Mouse (Mus musculus): ENCODE measurements around the gene Ppp1r21.

Gene Ppp1r21

GRCm38 (mm10) chr17:88613721-88614120, 83.8 kb downstream of the Ppp1r21 start:
- no peak for DNase-seq (ENCODE audit: low spot score in 2 of 2)

DNA sequence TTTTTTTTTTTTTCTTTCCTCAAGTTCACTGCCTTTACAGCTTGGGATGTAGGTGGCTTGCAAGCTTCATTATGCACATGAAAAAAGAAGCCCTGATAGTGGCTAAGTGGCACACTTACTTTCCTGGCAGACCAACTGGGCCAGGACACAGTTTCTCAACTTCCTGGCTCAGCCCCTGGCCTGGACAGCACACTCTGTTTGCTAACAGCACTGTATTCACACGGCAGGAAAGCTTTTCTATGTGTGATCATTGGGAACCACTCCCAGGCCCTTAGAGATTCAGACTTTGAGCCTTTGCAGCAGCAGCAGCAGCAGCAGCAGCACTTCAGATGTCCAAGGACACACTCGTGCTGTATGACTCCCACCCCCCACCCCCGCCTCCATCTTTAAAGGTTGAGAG, 84.3 kb downstream of the Ppp1r21 start:
- DNase-seq (ENCODE audit: low spot score in 2 of 2) = no peak

- DNase-seq (ENCODE audit: low spot score in 2 of 2) = no peak
These were observed 84.8 kb downstream of the Ppp1r21 start for GRCm38 (mm10) chr17:88614733-88615132.

GRCm38 (mm10) chr17:88615492-88616155, 85.7 kb downstream of the Ppp1r21 start:
- no peak for DNase-seq (ENCODE audit: low spot score in 2 of 2)

DNA sequence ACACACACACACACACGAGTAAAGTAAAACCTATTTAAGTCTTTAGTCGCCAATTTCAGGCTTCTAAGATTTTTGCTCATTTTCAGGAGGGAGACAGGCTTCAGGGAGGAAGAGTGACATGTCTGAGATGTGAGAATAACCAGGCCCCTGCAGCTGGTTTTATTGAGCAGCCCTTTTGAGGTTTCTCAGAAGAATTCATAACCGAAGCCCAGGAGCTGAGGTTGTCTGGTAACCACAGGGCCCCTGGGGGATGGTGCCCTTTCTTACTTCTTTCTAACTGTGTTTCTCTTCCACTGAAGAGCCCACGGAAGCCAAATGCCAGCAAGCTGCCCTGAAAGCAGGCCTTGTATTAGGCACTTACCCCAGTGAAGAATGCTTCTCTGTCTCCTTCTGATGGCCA, 91.0 kb downstream of the Ppp1r21 start:
- no peak for DNase-seq (ENCODE audit: low spot score in 2 of 2)

GRCm38 (mm10) chr17:88621374-88621773, 91.5 kb downstream of the Ppp1r21 start:
- DNase-seq (ENCODE audit: low spot score in 2 of 2) = no peak

DNA sequence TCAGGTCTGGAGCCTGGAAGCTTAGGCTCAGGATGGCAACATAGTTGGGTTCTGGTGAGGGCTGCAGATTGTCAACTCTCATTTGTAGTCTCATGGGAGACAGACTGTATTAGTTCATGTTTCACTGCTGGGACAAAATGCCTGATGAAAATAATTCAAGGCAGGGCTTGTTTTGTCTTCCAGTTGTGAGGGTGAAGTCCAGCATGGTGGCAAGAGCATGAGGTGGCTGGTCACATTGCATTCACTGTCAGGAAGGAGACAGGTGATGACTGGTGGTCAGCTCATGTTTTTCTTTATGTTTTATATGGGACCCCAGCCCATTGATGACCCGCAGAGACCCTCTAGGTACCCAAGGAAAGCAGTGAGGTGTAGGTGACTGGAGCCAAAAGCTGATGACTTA, 92.8 kb downstream of the Ppp1r21 start:
- DNase-seq (ENCODE audit: low spot score in 2 of 2) = no peak

DNA sequence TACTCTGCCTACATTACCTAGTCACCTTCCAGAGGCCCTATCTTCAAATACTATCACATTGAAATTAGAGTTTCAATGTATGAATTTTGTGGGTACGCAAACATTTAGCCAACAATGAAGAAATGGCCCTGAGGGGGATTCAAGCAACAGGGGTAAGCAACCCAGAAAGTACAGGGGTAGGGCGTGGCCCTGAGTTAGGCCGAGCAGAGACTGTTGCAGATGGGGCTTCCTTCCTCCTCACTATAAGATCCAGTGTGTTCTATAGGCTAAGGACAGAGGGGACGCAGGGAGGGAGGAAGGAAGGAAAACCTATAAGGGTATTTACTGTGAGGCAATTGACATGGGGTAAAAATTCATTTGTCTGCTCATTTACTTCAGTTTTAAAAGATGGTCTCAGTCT, 94.5 kb downstream of the Ppp1r21 start:
- DNase-seq (ENCODE audit: low spot score in 2 of 2) = no peak

DNA sequence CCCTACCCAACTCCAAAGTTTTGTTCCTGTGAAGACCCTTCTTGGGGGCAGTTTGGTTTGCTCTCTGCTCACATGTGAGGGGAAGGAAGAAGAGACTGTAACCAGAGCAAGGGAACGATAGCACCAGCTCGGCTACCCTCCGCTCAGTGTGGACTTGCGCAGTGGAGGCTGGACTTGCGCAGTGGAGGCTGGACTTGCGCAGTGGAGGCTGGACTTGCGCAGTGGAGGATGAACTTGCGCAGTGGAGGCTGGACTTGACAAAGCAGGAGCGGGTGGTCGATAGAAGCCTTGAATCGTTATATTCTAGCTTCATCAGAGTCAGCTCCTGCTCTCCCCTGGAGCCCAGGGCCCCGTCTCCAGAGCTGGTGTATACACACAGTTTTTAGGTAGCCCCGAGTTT, 95.4 kb downstream of the Ppp1r21 start:
- no peak for DNase-seq (ENCODE audit: low spot score in 2 of 2)

DNA sequence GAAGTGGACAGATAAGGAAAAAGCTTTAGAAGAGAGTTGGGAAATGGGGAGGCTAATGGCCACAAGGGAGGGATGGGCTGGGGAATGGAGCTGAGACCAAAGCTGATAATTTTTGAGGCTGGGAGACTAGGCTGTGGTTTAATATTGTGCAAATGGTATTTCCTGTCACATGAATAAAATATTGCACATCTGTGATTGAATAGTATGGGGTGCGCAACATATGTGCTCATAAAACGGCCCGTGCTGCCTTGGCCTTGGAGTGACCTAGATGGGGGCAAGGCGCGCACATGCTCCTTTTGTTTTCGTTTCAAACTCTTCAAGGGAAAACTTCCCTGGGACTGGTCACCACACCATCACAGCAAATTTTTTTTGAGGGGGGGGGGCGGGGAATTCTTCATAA, 96.0 kb downstream of the Ppp1r21 start:
- no peak for DNase-seq (ENCODE audit: low spot score in 2 of 2)

DNA sequence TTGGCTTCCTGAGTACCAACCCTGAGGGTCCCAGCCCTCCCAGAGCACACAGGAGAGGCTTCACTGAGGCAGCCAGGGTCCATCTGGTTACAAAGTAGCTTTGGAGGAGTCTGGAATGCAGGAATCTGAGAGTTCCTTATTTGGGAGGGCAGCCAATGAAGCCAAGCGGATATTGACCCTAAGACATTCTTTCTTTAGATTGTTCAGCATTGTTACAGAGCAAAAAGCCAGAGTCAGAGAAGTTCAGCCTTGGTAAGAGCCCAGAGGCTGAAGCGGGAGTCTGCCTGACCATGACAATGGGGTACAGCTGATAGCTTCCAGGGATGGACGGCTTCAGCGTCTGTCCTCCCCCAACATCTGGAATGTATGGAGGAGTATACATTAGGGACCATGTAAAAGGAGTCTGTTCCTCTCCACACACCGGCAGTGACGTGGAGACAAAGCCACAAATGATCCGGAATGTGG, 96.5 kb downstream of the Ppp1r21 start:
- no peak for DNase-seq (ENCODE audit: low spot score in 2 of 2)

DNA sequence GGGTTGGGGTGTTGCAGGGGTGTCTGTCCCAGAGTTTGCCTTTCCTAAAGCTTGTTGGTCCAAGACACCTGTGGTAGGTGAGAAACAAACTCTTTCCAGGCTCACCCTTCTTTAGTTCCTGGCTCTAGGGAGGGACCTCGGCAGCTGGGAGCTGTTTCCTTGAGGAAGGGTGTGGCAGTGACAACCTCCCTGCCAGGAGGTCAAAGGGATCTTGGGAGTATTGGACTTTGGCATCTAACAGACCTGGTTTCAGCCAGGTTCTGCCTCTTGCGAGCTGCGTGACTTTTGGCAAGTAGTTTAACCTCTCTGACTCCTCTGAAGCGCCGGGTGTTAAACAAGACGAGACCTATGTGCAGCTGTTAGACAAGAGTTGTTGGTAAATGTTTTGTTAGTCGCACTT, 97.2 kb downstream of the Ppp1r21 start:
- no peak for DNase-seq (ENCODE audit: low spot score in 2 of 2)

DNA sequence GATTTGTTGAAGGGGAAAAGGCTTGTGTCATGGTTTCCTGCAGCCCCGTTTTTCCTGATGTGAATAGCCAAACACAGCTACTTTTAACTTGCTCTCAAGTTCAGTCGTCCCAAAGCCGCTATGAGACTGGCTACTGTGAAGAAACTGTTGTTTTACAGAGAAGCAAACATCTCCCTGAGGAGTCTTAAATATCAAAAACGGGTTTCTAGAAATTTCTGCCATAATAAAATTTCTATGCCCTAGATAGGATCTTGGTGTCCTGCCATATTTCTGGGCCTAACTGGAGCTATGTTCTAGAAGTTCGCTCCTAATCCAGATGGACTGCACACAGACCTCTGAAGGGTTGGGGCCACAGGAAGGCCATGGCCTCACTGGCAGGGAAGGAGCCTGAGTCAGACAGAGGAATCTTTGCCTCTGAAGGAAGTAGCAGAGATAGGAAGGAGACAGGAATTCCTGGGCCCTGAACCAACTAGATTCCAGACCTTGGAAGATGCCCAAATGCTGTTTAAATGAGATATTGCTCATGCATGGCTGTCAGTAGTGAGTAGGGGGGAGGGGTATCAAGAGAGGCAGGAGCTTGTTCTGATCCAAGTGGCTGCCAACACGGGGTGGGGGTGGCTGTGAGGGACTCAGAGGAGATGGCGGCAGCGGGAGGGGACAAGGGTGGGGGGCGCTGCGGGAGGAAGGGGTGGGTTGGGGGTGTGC, 98.9 kb downstream of the Ppp1r21 start:
- no peak for DNase-seq (ENCODE audit: low spot score in 2 of 2)

GRCm38 (mm10) chr17:88629381-88629759, 99.5 kb downstream of the Ppp1r21 start:
- no peak for DNase-seq (ENCODE audit: low spot score in 2 of 2)

GRCm38 (mm10) chr17:88629931-88630553, 100.1 kb downstream of the Ppp1r21 start:
- DNase-seq (ENCODE audit: low spot score in 2 of 2) = no peak

DNA sequence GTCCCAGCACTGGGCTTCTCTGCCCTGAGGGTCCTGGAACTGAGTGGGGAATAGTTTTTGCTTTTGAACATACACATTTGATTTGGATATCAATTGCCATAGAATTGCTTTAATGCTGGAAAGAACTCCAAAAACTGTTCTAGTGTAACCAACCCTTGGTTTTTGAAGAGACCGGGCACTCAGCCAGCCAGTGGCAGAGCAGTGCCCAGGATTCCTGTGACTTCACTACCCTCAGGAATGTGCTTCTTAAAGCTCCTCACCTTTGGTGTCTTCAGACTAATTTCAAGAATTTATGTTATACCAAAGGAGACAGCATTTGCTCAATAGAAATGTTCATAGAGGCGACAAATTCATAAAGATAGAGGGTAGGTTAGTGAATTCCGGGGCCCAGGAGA, 100.6 kb downstream of the Ppp1r21 start:
- no peak for DNase-seq (ENCODE audit: low spot score in 2 of 2)

DNA sequence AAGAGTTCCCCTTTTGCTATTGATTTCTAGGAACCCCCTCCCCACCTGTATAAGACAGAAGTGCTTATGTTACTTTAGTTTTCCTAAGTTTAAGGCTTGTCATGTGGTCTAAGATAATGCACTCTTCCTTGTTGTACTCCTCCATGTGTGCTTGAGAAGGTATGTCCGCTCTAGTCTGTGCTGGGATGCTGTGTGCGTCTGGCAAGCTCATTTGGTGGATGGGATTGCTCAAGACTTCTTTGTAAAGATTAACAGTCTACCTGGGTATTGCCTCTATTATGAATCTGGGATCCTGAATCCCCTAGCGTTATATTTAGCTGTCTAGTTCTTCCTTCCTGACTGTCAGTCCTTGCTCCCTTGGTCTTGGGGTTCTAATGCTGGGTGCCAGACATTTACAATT, 102.7 kb downstream of the Ppp1r21 start:
- DNase-seq (ENCODE audit: low spot score in 2 of 2) = no peak

- no peak for DNase-seq (ENCODE audit: low spot score in 2 of 2)
These were observed 106.2 kb downstream of the Ppp1r21 start for GRCm38 (mm10) chr17:88636076-88636475.

DNA sequence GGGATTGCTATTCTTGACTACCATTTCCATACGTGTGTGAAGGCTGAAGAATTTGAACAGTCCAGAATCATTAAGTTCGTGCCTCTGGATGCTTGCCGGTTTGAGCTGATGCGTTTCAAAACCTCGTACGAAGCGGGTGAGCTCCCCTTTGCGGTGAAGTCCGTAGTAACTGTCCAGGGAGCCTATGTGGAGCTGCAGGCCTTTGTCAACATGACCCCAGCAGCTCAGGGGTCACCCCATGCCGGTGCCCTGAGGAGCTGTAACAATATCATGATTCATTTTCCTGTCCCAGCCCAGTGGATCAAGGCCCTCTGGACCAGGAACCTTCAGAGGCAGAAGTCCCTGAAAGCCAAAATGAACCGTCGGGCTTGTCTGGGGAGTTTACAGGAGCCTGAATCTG, 106.7 kb downstream of the Ppp1r21 start:
- DNase-seq (ENCODE audit: low spot score in 2 of 2) = no peak

Data from right cerebral cortex, adult 2 months (tissue).